Mouse (Mus musculus) limb, embryonic 14.5 days (tissue): Measurements from ENCODE around the gene Phb2. TPM values are rescaled to one million over a fixed set of nuclear protein-coding genes. Genes with fewer than 3 reads are reported as not detected.
A peak's percentile ranks its signal among the peaks of the same experiment; 100 is the strongest.

Source experiments
- ATAC-seq: fragments of 200-750 bp; cut with Nextera tagmentation; 2 replicates; pipeline ENCODE4 v1.8.0; 2017; ENCODE audit warnings: low read depth, moderate number of reproducible peaks, moderate TSS enrichment; ENCODE audit not compliant: low FRiP score
- DNase-seq: peaks from one replicate; pipeline ENCODE4 v3.0.0-alpha.2; 2015; ENCODE audit warnings: low spot score
- H3K27ac ChIP-seq: fragments of 300-500 bp; sonication (generic); replicated peaks from 2 replicates; pipeline ENCODE4 v1.5.1; 2014; ENCODE audit warnings: low read depth, mild to moderate bottlenecking, low read length, moderate library complexity, mixed read lengths
- H3K27me3 ChIP-seq: fragments of 300-500 bp; sonication (generic); 2 replicates; pipeline ENCODE4 v1.6.1; 2014; ENCODE audit warnings: low read length, mixed read lengths; ENCODE audit not compliant: control insufficient read depth, insufficient read depth
- H3K36me3 ChIP-seq: fragments of 300-500 bp; sonication (generic); 2 replicates; pipeline ENCODE4 v1.6.1; 2014; ENCODE audit warnings: mild to moderate bottlenecking, low read length, moderate library complexity, mixed read lengths; ENCODE audit not compliant: control insufficient read depth, insufficient read depth
- H3K4me1 ChIP-seq: fragments of 300-500 bp; sonication (generic); 2 replicates; pipeline ENCODE4 v1.6.1; 2014; ENCODE audit warnings: antibody characterized with exemption, low read length, mixed read lengths; ENCODE audit not compliant: control insufficient read depth, insufficient read depth
- H3K4me2 ChIP-seq: fragments of 300-500 bp; sonication (generic); replicated peaks from 2 replicates; pipeline ENCODE4 v1.6.1; 2014; ENCODE audit warnings: low read depth, mild to moderate bottlenecking, low read length, moderate library complexity; ENCODE audit not compliant: severe bottlenecking
- H3K4me3 ChIP-seq: fragments of 300-500 bp; sonication (generic); replicated peaks from 2 replicates; pipeline ENCODE4 v1.5.1; 2014; ENCODE audit warnings: low read length
- H3K9ac ChIP-seq: fragments of 300-500 bp; sonication (generic); 2 replicates; pipeline ENCODE4 v1.6.1; 2014; ENCODE audit warnings: mild to moderate bottlenecking, low read depth, low read length, moderate library complexity; ENCODE audit not compliant: severe bottlenecking
- H3K9me3 ChIP-seq: fragments of 300-500 bp; sonication (generic); 2 replicates; pipeline ENCODE4 v1.6.1; 2016; ENCODE audit warnings: low read length; ENCODE audit not compliant: control insufficient read depth
- POLR2A ChIP-seq: fragments of 200-500 bp; IDR thresholded peaks from 2 replicates; pipeline ENCODE4 v1.8.0; 2012; ENCODE audit warnings: inconsistent platforms, mild to moderate bottlenecking, moderate library complexity, borderline replicate concordance; ENCODE audit not compliant: insufficient read depth, insufficient read length; ENCODE audit errors: extremely low read depth
- WGBS: fragments of 180-500 bp; shearing (Covaris S2); extraction: QIAGEN DNeasy Blood & Tissue Kit; methylation state at CpG from one replicate; pipeline ENCODE4 v1.1.7; 2014; 5-methylcytosine and 5-hydroxymethylcytosine counted together
- polyA plus RNA-seq, 2 experiments: library from polyadenylated mRNA; depleted of rRNA in 1 of 2; stranded (reverse) in 1 of 2; unstranded in 1 of 2; fragments of >200 nt; fragmentation: Nextera tagmentation in 1 of 2; extraction: Ambion mirVana in 1 of 2; gene quantifications; 2 replicates each; pipeline versions ENCODE4 v1.2.1 to v1.2.3; 2012 to 2014

Gene Phb2
- polyA plus RNA-seq, 2 experiments = 205 to 296 TPM

- H3K36me3 ChIP-seq = peaks cover 45% of the 10 kb centered on the region
- H3K27ac ChIP-seq = no peak overlapping the region
- H3K27me3 ChIP-seq = no peaks in the 10 kb centered on the region
- no peak for TF ChIP-seq POLR2A
- ATAC-seq (no peak), DNase-seq (no peak)
- H3K4me2 ChIP-seq = 0 out of 2 replicates have a peak overlapping the region, but pooled peaks have one; percentile 25
- H3K9ac ChIP-seq = no peak overlapping the region
- 68% methylated on average over 13 of the region's 13 CpGs for WGBS
- no peaks in the 10 kb centered on the region for H3K9me3 ChIP-seq
- peaks cover 7% of the 10 kb centered on the region for H3K4me1 ChIP-seq
- H3K4me3 ChIP-seq = peak overlapping the region; percentile 22
Observed at GRCm38 (mm10) chr6:124717968-124718367, 5.8 kb downstream of the Phb2 start.

- Histone ChIP-seq H3K36me3 (peaks cover 40% of the 10 kb centered on the region), H3K4me1 (no peaks in the 10 kb centered on the region; the same call in 1 of the 2 replicates), H3K9me3 (no peaks in the 10 kb centered on the region), H3K9ac (no peak overlapping the region), H3K4me2 (0 out of 2 replicates have a peak overlapping the region, but pooled peaks have one; percentile 6), H3K27me3 (no peaks in the 10 kb centered on the region), H3K4me3 (peak overlapping the region; percentile 22), H3K27ac (no peak overlapping the region)
- 60% methylated on average over 15 of the region's 16 CpGs for WGBS
- no peak for ATAC-seq
- no peak for DNase-seq
- TF ChIP-seq POLR2A = no peak
Observed at GRCm38 (mm10) chr6:124718703-124719102, 6.6 kb downstream of the Phb2 start.

DNA sequence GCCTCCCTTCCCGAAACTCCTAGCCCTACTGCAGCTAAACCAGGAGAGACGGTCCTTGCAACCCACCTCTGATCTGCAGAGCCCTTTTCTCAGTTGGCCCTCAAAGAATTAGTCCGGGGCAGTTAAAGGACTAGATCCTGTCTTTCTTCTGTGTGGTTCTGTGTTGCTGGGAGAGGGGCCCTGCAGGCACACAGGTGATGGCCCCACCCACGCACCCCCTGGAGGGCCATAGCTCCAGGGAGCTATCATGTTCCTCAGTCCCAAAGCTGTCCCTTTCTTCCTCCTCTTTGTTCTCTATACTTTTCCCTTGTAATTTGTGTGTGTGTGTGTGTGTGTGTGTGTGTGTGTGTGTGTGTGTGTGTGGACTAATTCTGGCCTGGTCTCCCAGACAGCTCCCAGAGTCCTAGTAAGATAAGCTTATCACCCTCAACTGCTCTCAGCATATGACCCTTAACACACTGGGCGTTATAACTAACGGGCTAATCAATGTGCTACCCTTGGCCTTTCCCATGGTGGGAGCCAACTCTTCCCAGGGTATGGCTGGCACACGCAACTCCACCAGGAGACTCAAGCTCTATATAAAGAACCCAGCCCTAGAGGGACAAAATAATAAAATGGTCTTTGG is 7.3 kb downstream of the Phb2 start:
- no peaks in the 10 kb centered on the region for H3K27me3 ChIP-seq
- no peaks in the 10 kb centered on the region for H3K9me3 ChIP-seq
- no peak for ATAC-seq
- WGBS = 68% methylated on average over 6 of the region's 7 CpGs
- H3K27ac ChIP-seq = no peak overlapping the region
- TF ChIP-seq POLR2A = no peak
- peak overlapping the region; percentile 6; the same call in 1 of the 2 replicates for H3K4me2 ChIP-seq
- DNase-seq = no peak
- no peak overlapping the region for H3K9ac ChIP-seq
- no peaks in the 10 kb centered on the region for H3K4me1 ChIP-seq
- H3K36me3 ChIP-seq = peaks cover 33% of the 10 kb centered on the region
- peak overlapping the region; percentile 22; the same call in 1 of the 2 replicates for H3K4me3 ChIP-seq

DNA sequence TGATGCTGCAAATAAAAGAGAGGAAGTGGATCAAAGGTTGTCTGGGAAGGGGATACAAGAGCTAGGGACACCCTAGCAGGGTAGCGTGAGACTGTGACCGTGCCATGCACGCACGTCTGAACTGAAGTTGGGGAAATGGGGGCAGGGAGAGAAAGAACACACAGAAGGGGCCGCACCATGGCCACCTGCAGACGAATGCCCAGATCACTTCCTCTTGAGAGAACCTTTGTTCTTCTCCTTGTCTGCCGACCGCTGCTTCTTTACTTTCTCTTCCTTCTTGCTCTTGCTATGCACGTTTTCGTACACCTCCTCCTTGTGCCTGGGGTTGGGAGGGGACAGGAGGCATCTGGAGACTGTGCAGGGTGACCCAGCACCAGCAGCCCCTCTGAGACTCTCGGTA is 8.8 kb downstream of the Phb2 start:
- no peak overlapping the region for H3K4me2 ChIP-seq
- no peaks in the 10 kb centered on the region for H3K27me3 ChIP-seq
- no peaks in the 10 kb centered on the region for H3K9me3 ChIP-seq
- 60% methylated on average over 11 of the region's 11 CpGs for WGBS
- TF ChIP-seq POLR2A = no peak
- no peak overlapping the region for H3K9ac ChIP-seq
- H3K4me1 ChIP-seq = no peaks in the 10 kb centered on the region
- no peak overlapping the region for H3K4me3 ChIP-seq
- DNase-seq (no peak), ATAC-seq (no peak)
- no peak overlapping the region for H3K27ac ChIP-seq
- peaks cover 18% of the 10 kb centered on the region for H3K36me3 ChIP-seq

DNA sequence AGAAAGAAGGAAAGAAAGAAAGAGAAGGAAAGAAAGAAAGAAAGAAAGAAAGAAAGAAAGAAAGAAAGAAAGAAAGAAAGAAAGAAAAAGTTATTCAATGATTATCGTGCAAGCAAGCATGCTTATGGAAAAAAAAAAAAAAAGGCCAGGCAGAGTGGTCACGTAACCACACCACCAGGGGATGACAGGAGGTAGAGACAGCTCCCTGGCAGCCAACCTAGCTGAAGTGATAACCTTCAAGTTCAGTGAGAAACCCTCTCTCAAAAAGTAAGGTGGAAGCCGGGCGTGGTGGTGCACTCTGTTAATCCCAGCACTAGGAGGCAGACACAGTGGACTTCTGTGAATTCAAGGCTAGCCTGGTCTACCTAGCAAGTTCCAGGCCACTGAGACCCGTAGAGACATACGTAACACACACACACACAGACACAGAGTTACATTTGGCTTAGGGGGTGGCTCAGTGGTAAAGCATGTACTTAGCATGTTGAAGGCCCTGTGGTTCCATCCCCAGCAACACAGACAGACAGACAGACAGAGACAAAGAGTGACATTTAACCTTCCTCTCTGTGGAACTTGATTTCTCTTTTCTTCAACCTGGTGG is 10.8 kb downstream of the Phb2 start:
- Histone ChIP-seq H3K36me3 (no peaks in the 10 kb centered on the region), H3K27ac (no peak overlapping the region), H3K4me3 (no peak overlapping the region), H3K27me3 (no peaks in the 10 kb centered on the region), H3K9ac (no peak overlapping the region), H3K4me2 (no peak overlapping the region), H3K9me3 (no peaks in the 10 kb centered on the region), H3K4me1 (no peaks in the 10 kb centered on the region)
- no peak for TF ChIP-seq POLR2A
- 85% methylated on average over 6 of the region's 6 CpGs for WGBS
- DNase-seq = no peak
- no peak for ATAC-seq
